Mouse (Mus musculus): ENCODE measurements around the gene Cops7a. TPM values are rescaled to one million over a fixed set of nuclear protein-coding genes. Genes with fewer than 3 reads are reported as not detected.

Gene Cops7a
- polyA plus RNA-seq, 1 experiment from 2014 or later: 107 TPM

DNA sequence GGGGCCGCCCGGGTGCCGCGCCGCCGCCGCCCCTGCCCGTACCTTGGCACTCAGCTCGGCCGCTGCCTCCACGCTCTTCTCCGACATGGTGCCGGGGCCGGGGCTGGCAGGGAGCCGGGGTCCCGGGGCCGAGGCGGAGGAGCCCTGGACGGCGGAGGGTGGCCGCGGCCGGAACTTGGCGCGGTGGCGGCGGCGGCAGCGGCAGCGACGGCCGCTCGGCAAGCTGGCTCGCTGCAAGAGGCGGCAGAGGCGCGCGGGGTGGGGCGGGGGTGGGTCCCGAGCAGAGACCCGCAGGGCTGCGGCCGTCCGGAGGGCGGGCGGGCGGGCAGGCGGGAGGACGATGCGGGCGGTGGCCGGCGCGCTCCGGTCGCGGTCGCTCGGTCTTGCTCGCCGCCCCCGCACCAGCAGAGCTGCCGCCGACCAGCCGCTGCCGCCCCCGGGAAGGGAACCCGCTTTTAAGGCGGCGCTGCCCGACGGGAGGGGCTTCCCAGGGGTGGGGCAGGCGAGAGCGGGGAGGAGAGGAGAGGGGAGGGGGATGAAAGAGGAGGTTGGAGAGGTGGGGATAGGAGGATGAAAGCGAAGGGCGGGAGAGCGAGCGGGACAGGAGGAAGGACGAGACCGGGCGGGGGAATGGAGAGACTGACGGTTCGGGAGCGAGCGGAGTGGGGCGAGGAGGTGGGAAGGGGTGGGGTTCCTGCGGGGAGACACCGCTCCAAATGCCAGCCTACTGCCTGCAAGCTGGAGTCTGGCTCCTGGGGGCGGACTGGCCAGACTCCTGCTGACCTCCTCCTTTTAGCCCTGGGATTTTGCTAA lies 47.6 kb downstream of the Cops7a start:
- H3K4me3 ChIP-seq (ENCODE audit: low read length): peak overlapping the region; percentile 92
- peak overlapping the region; percentile 97 for H3K4me2 ChIP-seq (ENCODE audit: low read length)
- peaks cover 18% of the 10 kb centered on the region for H3K36me3 ChIP-seq (ENCODE audit: control insufficient read depth, insufficient read depth, low read length)
- ATAC-seq: peak; percentile 75
- H3K9me3 ChIP-seq (ENCODE audit: control insufficient read depth, low read length): no peaks in the 10 kb centered on the region
- under 1% methylated on average over 63 of the region's 89 CpGs for WGBS
- no peaks in the 10 kb centered on the region for H3K27me3 ChIP-seq (replicated peaks; ENCODE audit: control insufficient read depth, insufficient read depth, low read length)
- peak overlapping the region; percentile 100 for H3K27ac ChIP-seq (ENCODE audit: low read depth, low read length)
- H3K4me1 ChIP-seq (ENCODE audit: control insufficient read depth, insufficient read depth, low read depth, low read length): peaks cover 38% of the 10 kb centered on the region
- H3K9ac ChIP-seq (ENCODE audit: low read depth, low read length): peak overlapping the region; percentile 100

GRCm38 (mm10) chr6:124916695-124917517 lies 48.4 kb downstream of the Cops7a start:
- H3K36me3 ChIP-seq (ENCODE audit: control insufficient read depth, insufficient read depth, low read length): peaks cover 18% of the 10 kb centered on the region
- H3K27me3 ChIP-seq (replicated peaks; ENCODE audit: control insufficient read depth, insufficient read depth, low read length): no peaks in the 10 kb centered on the region
- H3K4me2 ChIP-seq (ENCODE audit: low read length): peak overlapping the region; percentile 97
- peak overlapping the region; percentile 92 for H3K4me3 ChIP-seq (ENCODE audit: low read length)
- H3K9ac ChIP-seq (ENCODE audit: low read depth, low read length): peak overlapping the region; percentile 100
- peaks cover 38% of the 10 kb centered on the region for H3K4me1 ChIP-seq (ENCODE audit: control insufficient read depth, insufficient read depth, low read depth, low read length)
- H3K9me3 ChIP-seq (ENCODE audit: control insufficient read depth, low read length): no peaks in the 10 kb centered on the region
- under 1% methylated on average over 39 of the region's 67 CpGs for WGBS
- peak overlapping the region; percentile 100 for H3K27ac ChIP-seq (ENCODE audit: low read depth, low read length)
- peak; percentile 34 for ATAC-seq

DNA sequence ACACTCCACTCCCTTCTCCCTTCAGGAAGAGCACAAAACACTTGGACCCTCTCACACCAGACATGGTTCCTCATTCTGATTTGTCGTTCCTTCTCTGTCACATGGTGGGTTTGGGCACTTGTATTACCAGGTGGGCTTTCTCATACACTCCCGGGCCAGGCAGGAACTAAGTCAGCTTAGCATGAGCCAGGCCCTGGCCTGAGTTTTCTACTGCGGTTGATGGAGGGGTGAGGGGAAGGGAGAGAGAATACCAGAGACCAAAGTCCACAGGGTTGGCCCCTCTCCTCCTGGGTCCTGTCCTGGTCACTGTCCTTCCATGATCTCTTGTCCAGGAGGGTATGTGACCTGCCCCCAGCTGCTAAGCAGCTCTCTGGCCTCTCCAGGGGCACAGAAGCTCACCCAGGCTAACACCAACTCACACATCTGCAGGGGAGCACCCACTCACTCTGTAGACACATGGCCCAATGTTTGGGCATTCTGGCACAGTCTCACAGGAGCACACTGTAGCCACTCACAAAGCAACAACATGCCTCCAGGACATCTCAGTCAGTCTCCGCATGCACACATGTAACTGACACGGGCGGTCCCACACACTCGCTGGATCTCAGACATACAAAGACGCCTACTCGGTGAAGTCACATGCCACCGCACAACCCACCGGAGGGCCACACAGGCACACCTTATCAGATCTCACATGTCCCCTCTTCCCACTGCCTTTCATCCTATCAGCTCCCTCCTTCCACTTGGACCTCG lies 49.2 kb downstream of the Cops7a start:
- Histone ChIP-seq H3K4me3 (ENCODE audit: low read length) (peak overlapping the region; percentile 92), H3K27ac (ENCODE audit: low read depth, low read length) (peak overlapping the region; percentile 100), H3K9ac (ENCODE audit: low read depth, low read length) (peak overlapping the region; percentile 100), H3K4me2 (ENCODE audit: low read length) (peak overlapping the region; percentile 97), H3K27me3 (replicated peaks; ENCODE audit: control insufficient read depth, insufficient read depth, low read length) (no peaks in the 10 kb centered on the region), H3K4me1 (ENCODE audit: control insufficient read depth, insufficient read depth, low read depth, low read length) (peaks cover 41% of the 10 kb centered on the region), H3K9me3 (ENCODE audit: control insufficient read depth, low read length) (no peaks in the 10 kb centered on the region), H3K36me3 (ENCODE audit: control insufficient read depth, insufficient read depth, low read length) (peaks cover 18% of the 10 kb centered on the region)
- WGBS: under 1% methylated on average over 12 of the region's 12 CpGs
- ATAC-seq: no peak

- Histone ChIP-seq H3K36me3 (ENCODE audit: control insufficient read depth, insufficient read depth, low read length) (peaks cover 18% of the 10 kb centered on the region), H3K9ac (ENCODE audit: low read depth, low read length) (peak overlapping the region; percentile 100), H3K4me2 (ENCODE audit: low read length) (peak overlapping the region; percentile 97), H3K27me3 (replicated peaks; ENCODE audit: control insufficient read depth, insufficient read depth, low read length) (no peaks in the 10 kb centered on the region), H3K4me1 (ENCODE audit: control insufficient read depth, insufficient read depth, low read depth, low read length) (peaks cover 37% of the 10 kb centered on the region), H3K9me3 (ENCODE audit: control insufficient read depth, low read length) (no peaks in the 10 kb centered on the region), H3K27ac (ENCODE audit: low read depth, low read length) (peak overlapping the region; percentile 100), H3K4me3 (ENCODE audit: low read length) (peak overlapping the region; percentile 92)
- ATAC-seq: no peak
- 7% methylated on average over 22 of the region's 22 CpGs for WGBS
These were observed 50.0 kb downstream of the Cops7a start for GRCm38 (mm10) chr6:124915160-124915941.

DNA sequence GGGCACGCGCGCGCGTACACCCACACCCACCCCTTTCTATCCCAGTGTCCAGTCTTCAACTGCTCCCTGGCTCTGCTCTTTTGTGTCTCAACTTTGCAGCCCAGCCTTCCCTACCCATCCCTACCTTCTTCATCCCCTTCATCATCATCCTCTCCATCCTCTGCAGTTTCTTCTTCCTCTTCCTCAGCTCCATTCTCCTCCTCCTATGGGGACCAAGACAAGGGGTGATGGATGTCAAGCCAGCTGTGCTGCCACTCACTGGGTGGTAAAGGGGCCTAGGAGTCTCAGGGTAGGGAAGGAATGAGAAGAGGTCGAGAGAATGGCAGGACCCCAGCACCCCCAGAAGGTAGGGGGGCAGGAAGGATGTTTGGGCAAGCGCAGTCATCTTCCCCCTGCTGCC lies 50.8 kb downstream of the Cops7a start:
- H3K4me2 ChIP-seq (ENCODE audit: low read length): peak overlapping the region; percentile 97
- H3K27me3 ChIP-seq (replicated peaks; ENCODE audit: control insufficient read depth, insufficient read depth, low read length): no peaks in the 10 kb centered on the region
- peak overlapping the region; percentile 100 for H3K9ac ChIP-seq (ENCODE audit: low read depth, low read length)
- H3K4me1 ChIP-seq (ENCODE audit: control insufficient read depth, insufficient read depth, low read depth, low read length): peaks cover 39% of the 10 kb centered on the region
- peak overlapping the region; percentile 92; the same call in 1 of the 2 replicates for H3K4me3 ChIP-seq (ENCODE audit: low read length)
- peaks cover 18% of the 10 kb centered on the region for H3K36me3 ChIP-seq (ENCODE audit: control insufficient read depth, insufficient read depth, low read length)
- 80% methylated on average over 7 of the region's 7 CpGs for WGBS
- no peaks in the 10 kb centered on the region for H3K9me3 ChIP-seq (ENCODE audit: control insufficient read depth, low read length)
- peak overlapping the region; percentile 100 for H3K27ac ChIP-seq (ENCODE audit: low read depth, low read length)
- ATAC-seq: no peak

- Histone ChIP-seq H3K4me3 (ENCODE audit: low read length) (no peak overlapping the region), H3K4me2 (ENCODE audit: low read length) (no peak overlapping the region), H3K27me3 (replicated peaks; ENCODE audit: control insufficient read depth, insufficient read depth, low read length) (no peaks in the 10 kb centered on the region), H3K27ac (ENCODE audit: low read depth, low read length) (peak overlapping the region; percentile 9), H3K36me3 (ENCODE audit: control insufficient read depth, insufficient read depth, low read length) (peaks cover 18% of the 10 kb centered on the region), H3K4me1 (ENCODE audit: control insufficient read depth, insufficient read depth, low read depth, low read length) (peaks cover 36% of the 10 kb centered on the region), H3K9me3 (ENCODE audit: control insufficient read depth, low read length) (no peaks in the 10 kb centered on the region), H3K9ac (ENCODE audit: low read depth, low read length) (no peak overlapping the region)
- WGBS: 56% methylated on average over 14 of the region's 14 CpGs
- no peak for ATAC-seq
These were observed 51.5 kb downstream of the Cops7a start for GRCm38 (mm10) chr6:124913721-124914285.

GRCm38 (mm10) chr6:124913214-124913613 lies 52.1 kb downstream of the Cops7a start:
- no peak overlapping the region for H3K4me3 ChIP-seq (ENCODE audit: low read length)
- no peak for ATAC-seq
- WGBS: 51% methylated on average over 6 of the region's 6 CpGs
- H3K4me2 ChIP-seq (ENCODE audit: low read length): no peak overlapping the region
- H3K9me3 ChIP-seq (ENCODE audit: control insufficient read depth, low read length): no peaks in the 10 kb centered on the region
- H3K4me1 ChIP-seq (ENCODE audit: control insufficient read depth, insufficient read depth, low read depth, low read length): peaks cover 32% of the 10 kb centered on the region
- H3K27me3 ChIP-seq (replicated peaks; ENCODE audit: control insufficient read depth, insufficient read depth, low read length): no peaks in the 10 kb centered on the region
- no peak overlapping the region for H3K9ac ChIP-seq (ENCODE audit: low read depth, low read length)
- H3K36me3 ChIP-seq (ENCODE audit: control insufficient read depth, insufficient read depth, low read length): peaks cover 18% of the 10 kb centered on the region
- no peak overlapping the region; the same call in 1 of the 2 replicates for H3K27ac ChIP-seq (ENCODE audit: low read depth, low read length)

GRCm38 (mm10) chr6:124911533-124912218 lies 53.7 kb downstream of the Cops7a start, which contains the start of gene Lag3:
TSS of gene Lag3 (minus strand) at chr6:124911705.
- ATAC-seq: no peak
- no peak within 1 kb of the TSS for H3K4me3 ChIP-seq (ENCODE audit: low read length)
- WGBS: 23% methylated on average over 8 of the region's 13 CpGs
- no peaks in the 10 kb centered on the region for H3K9me3 ChIP-seq (ENCODE audit: control insufficient read depth, low read length)
- no peak within 1 kb of the TSS for H3K27ac ChIP-seq (ENCODE audit: low read depth, low read length)
- no peak within 1 kb of the TSS for H3K9ac ChIP-seq (ENCODE audit: low read depth, low read length)
- peaks cover 31% of the 10 kb centered on the region for H3K4me1 ChIP-seq (ENCODE audit: control insufficient read depth, insufficient read depth, low read depth, low read length)
- peaks cover 18% of the 10 kb centered on the region for H3K36me3 ChIP-seq (ENCODE audit: control insufficient read depth, insufficient read depth, low read length)
- H3K4me2 ChIP-seq (ENCODE audit: low read length): no peak within 1 kb of the TSS; the same call in 1 of the 2 replicates
- no peaks in the 10 kb centered on the region for H3K27me3 ChIP-seq (replicated peaks; ENCODE audit: control insufficient read depth, insufficient read depth, low read length)
